In genomic region chr11:36337063-36337462, GRCm38 (mm10) we compare ENCODE assay signal across 19 mouse cellular contexts.
A peak's percentile ranks its signal among the peaks of the same experiment; 100 is the strongest.
DNase-seq lines count a peak whose midpoint lies in the region; ATAC-seq and TF ChIP-seq lines count a peak whose summit lies in the region.
"Had no signal": no experiment of that assay in that cellular context is flagged by ENCODE, and none has a peak within 500 bp of the region (broad histone marks: within the 10 kb centered on the region; RNA-seq: fewer than 3 reads in every experiment).

No protein-coding gene starts in this region.

- H3K9me3 ChIP-seq in forebrain, postnatal 0 days (ENCODE audit: low read length) = no peaks in the 10 kb centered on the region
- no peaks in the 10 kb centered on the region for H3K9me3 ChIP-seq in forebrain, embryonic 12.5 days
- no peaks in the 10 kb centered on the region for H3K9me3 ChIP-seq in neural tube, embryonic 15.5 days (replicated peaks)
- H3K9me3 ChIP-seq: embryonic facial prominence, embryonic 15.5 days; heart, embryonic 12.5 days; hindbrain, embryonic 15.5 days had no signal

- peak; percentile 75 for DNase-seq in forebrain, postnatal 0 days
- DNase-seq in R1 (ENCODE audit: low read depth, low spot score) (peak; percentile 28), ZHBTc4 (ENCODE audit: low read depth, low spot score) (peak; percentile 7)
- DNase-seq in telencephalon, adult 2 months (ENCODE audit: low read depth, low spot score) = peak; percentile 50
- DNase-seq: adrenal gland, postnatal 10 days; cerebellum, adult 11 months; cerebellum, adult 8-10 months; cerebellum, postnatal 14 days; embryo, embryonic 11 days; gastrocnemius, postnatal 10 days; heart, adult 2 months; kidney, adult 2 months had no signal

- H3K4me2 ChIP-seq in forebrain, postnatal 0 days (ENCODE audit: low read depth) = no peak overlapping the region
- no peak overlapping the region for H3K4me2 ChIP-seq in forebrain, embryonic 12.5 days
- no peak overlapping the region for H3K4me2 ChIP-seq in neural tube, embryonic 15.5 days
- H3K4me2 ChIP-seq: embryonic facial prominence, embryonic 15.5 days; heart, embryonic 12.5 days; hindbrain, embryonic 15.5 days had no signal

- no peak overlapping the region for H3K27ac ChIP-seq in forebrain, postnatal 0 days (ENCODE audit: low read depth, low read length)
- H3K27ac ChIP-seq in forebrain, embryonic 12.5 days = no peak overlapping the region
- H3K27ac ChIP-seq in neural tube, embryonic 15.5 days (replicated peaks) = no peak overlapping the region
- H3K27ac ChIP-seq: embryonic facial prominence, embryonic 15.5 days; heart, adult 2 months; hindbrain, embryonic 15.5 days had no signal

- H3K4me1 ChIP-seq in forebrain, postnatal 0 days (ENCODE audit: insufficient read depth) = peaks cover 18% of the 10 kb centered on the region
- peaks cover 21% of the 10 kb centered on the region for H3K4me1 ChIP-seq in forebrain, embryonic 12.5 days
- H3K4me1 ChIP-seq in neural tube, embryonic 15.5 days = peaks cover 8% of the 10 kb centered on the region

- 55% methylated on average over 6 of the region's 6 CpGs for WGBS in forebrain, postnatal 0 days
- 92% methylated on average over 6 of the region's 6 CpGs for WGBS in forebrain, embryonic 12.5 days
- WGBS in neural tube, embryonic 15.5 days = 87% methylated on average over 6 of the region's 6 CpGs

- peak; percentile 69 for ATAC-seq in forebrain, postnatal 0 days
- ATAC-seq in forebrain, embryonic 12.5 days (ENCODE audit: low FRiP score) = no peak
- ATAC-seq in neural tube, embryonic 15.5 days (ENCODE audit: low FRiP score) = no peak
- ATAC-seq: intestine, embryonic 16.5 days had no signal

- H3K27me3 ChIP-seq in forebrain, postnatal 0 days (ENCODE audit: insufficient read depth, low read length) = no peaks in the 10 kb centered on the region
- no peaks in the 10 kb centered on the region for H3K27me3 ChIP-seq in forebrain, embryonic 12.5 days
- no peaks in the 10 kb centered on the region for H3K27me3 ChIP-seq in neural tube, embryonic 15.5 days (replicated peaks)
- H3K27me3 ChIP-seq: embryonic facial prominence, embryonic 15.5 days; heart, embryonic 12.5 days; hindbrain, embryonic 15.5 days had no signal

- H3K9ac ChIP-seq in forebrain, postnatal 0 days = no peak overlapping the region
- H3K9ac ChIP-seq in forebrain, embryonic 12.5 days = no peak overlapping the region
- no peak overlapping the region for H3K9ac ChIP-seq in neural tube, embryonic 15.5 days (replicated peaks)
- H3K9ac ChIP-seq: embryonic facial prominence, embryonic 15.5 days; heart, embryonic 12.5 days; hindbrain, embryonic 15.5 days had no signal

- no peak overlapping the region for H3K4me3 ChIP-seq in forebrain, postnatal 0 days (ENCODE audit: low read depth, low read length)
- H3K4me3 ChIP-seq in forebrain, embryonic 12.5 days (replicated peaks) = no peak overlapping the region
- no peak overlapping the region for H3K4me3 ChIP-seq in neural tube, embryonic 15.5 days (replicated peaks)
- H3K4me3 ChIP-seq: embryonic facial prominence, embryonic 15.5 days; erythroblast, embryonic 14.5 days; heart, adult 2 months; heart, embryonic 12.5 days; hindbrain, embryonic 15.5 days had no signal

- TF ChIP-seq CTCF in forebrain, postnatal 0 days (IDR thresholded peaks at IDR 0.05; ENCODE audit: low read depth) = no peak

- H3K36me3 ChIP-seq in forebrain, postnatal 0 days (ENCODE audit: insufficient read depth) = no peaks in the 10 kb centered on the region
- H3K36me3 ChIP-seq in forebrain, embryonic 12.5 days (replicated peaks) = no peaks in the 10 kb centered on the region
- no peaks in the 10 kb centered on the region for H3K36me3 ChIP-seq in neural tube, embryonic 15.5 days
- H3K36me3 ChIP-seq: embryonic facial prominence, embryonic 15.5 days; heart, embryonic 12.5 days; hindbrain, embryonic 15.5 days had no signal

Comparison
In these comparisons a context has a peak if more than half of its experiments do, and no peak if none do; other contexts are left out.
1. DNase-seq: peak in every context shown above with its lines; median percentile 75 in forebrain, postnatal 0 days; 50 in telencephalon, adult 2 months; 28 in R1; 7 in ZHBTc4.